Mouse (Mus musculus) testis, postnatal 14 days (tissue): ENCODE results near the gene Gata5.

ENCODE experiments used
- DNase-seq: peaks from one replicate; pipeline ENCODE4 v3.0.0; 2021; ENCODE audit warnings: low spot score

The Gata5 gene

DNA sequence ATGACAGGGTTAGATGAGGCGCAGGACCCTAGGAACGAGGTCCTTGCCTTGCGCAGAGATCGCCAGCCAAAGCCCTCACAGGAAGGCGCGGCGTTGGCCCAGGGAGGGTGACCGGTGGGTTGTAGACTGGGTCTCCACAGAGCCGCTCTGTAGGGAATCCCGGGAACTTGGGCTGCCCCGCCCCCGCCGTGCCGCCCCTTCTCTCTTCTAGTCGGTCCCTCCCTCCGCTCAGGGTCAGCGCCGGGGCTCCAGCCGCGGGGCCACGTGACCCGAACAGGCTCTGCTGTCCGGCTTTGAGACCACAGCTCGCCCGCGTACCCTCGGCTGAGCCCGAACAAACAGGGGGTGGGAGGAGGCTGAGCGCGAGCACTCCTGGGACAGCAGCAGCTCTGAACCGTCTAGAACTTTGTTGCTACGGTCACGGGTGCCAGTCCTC, at the start of gene Gata5:
TSS of gene Gata5 (minus strand) at position 149 of the 436 bp plus-strand sequence.
- DNase-seq: no peak

DNA sequence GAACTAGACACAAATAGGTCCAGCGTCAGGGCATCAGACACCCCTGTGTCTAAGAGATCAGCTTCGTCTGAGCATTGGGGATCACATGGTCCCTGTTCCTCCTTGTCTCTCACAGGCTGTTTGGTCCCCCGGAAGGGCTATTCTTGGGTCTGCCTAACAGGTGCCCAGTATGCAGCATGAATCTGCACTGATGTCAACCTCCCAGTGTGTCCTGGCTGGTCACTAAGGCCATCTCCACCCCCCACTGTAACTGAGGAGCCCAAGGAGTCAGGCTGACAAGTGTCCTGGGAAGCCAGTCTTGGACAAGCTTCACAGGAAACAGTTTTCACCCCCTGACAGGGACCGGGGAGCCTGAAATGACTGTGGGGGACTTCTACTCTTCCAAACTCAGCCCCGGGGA, 42.2 kb upstream of the Gata5 start:
- no peak for DNase-seq

DNA sequence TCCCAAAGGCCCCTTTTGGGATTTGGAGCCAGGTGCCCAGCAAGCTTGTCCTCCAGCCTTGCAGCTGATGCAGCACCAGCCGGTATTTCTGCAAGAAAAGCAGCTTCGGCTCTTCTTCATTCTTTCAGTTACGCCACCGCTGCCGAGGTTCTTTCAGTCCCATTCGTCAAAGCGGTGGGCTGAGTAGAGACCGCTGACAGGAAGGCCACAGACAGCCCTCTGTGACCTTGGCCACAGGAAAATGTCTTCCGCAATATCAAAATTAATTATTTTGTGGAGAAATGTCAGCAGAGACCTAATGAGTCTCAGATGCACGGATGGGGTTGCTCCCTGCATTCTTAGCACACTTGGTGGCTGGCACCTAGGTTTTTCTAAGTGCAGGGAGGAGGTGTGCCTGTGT, 38.8 kb upstream of the Gata5 start:
- DNase-seq: no peak

DNA sequence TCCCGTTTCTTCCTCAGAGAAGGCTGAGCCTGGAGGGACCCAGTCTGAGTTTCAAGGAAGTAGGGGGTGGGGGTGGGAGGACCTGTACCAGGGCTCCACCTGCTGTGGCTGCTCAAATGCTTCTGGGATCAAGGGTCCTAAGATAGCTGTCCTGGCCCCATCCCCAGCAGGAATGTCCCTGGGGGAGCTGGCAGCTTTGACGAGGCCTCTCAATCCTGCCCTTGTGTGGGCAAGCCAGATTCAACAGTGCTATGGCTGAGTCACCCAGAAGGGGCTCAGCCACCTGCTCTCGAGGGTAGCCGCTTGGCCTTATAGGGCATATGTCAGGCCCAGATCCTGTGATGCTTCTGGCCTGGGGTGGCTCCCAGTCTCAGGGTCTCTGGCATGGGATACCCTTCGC, 33.9 kb upstream of the Gata5 start:
- no peak for DNase-seq

- DNase-seq: no peak
Measured at GRCm38 (mm10) chr2:180367350-180367749, 32.9 kb upstream of the Gata5 start.

DNA sequence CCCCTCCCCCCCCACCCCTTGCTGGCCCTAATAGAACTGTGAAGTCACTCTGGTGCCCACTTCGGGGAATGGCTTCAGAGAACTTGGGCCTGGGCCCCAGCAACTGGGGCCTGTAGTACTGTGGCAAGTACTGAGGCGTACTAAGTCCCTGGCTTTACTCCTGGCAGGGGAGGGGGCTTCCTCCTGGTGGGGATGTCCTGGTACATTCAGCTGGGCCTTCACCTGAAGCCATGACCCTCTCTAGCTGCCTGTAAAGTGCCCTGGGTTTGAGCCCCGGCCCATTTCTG, 28.9 kb upstream of the Gata5 start:
- no peak for DNase-seq

DNA sequence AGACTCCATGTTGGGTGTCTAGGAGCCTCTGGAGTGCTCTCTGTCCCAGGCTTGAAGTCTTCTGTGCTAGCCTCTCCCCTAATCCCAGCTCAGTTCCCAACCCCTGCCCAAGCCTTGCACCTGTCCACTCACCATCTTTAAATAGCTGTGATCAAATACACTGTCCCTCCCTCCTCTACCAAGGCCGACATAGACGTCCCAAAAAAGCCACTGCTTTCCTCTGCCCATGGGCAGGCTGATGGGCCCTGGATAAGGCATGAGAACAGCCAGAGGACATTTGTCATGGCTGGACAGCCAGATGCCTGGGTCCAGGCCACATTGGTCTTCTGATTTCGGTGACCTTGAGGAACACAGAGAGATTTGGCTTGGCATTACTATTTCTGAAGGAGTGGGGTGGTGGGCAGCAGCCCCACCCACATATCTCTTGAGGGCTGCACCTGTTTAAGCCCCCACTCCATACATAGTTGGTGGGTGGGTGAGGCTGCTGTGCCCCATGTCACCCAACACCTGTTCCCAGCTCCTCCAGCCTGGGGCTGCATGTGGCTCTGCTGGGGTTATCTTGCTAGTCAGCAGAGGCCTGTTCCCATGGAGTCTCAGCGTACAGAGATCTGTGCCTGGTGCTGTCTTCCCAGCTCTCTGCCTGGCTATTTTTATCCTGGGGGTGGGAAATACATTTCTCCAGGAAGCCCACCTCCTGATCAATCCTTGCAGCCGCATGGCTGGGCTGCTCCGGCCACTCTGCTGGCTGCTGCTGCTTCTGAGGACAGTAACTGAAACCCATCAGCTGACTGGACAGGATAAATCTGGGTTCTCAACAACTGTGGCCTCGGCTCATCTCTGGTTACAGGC, 28.3 kb upstream of the Gata5 start:
- DNase-seq: no peak

DNA sequence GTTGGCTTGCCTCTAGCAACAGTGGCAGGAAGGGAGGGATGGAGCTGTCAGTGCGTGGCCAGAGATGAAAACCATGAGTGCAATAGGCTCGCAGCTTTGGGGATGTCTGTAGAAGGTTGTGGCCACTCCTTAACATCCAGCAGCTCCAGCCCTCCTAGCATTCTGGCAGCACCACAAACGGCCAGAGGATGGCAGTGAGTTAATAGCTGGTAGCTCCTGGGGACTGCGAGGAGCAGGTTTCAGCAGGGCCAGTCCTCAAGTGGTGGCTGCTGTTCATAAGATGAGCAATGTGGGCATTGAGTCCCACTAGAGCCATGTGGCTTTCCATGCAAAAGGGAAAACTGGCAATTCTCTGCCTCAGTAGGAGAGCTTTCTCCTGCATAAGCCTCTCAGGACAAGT, 24.6 kb upstream of the Gata5 start:
- DNase-seq: no peak

DNA sequence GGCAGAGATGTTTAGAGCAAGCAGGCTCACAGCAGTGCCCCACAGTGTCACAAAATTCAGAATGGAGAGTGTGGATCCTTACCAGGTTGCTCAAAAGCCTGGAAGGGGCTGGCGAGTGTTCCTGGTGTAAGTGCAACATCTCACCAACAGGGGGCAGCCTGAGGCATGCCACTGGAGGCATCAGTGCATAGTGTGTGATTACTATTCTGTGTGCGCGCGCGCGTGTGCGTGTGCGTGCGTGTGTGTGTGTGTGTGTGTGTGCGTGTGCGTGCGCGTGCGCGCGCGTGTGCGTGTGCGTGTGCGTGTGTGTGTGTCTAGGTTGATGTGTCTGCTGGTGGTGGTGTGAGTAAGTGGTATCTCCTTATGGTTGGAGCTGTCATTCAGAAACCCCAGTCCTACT, 18.8 kb upstream of the Gata5 start:
- DNase-seq: no peak

DNA sequence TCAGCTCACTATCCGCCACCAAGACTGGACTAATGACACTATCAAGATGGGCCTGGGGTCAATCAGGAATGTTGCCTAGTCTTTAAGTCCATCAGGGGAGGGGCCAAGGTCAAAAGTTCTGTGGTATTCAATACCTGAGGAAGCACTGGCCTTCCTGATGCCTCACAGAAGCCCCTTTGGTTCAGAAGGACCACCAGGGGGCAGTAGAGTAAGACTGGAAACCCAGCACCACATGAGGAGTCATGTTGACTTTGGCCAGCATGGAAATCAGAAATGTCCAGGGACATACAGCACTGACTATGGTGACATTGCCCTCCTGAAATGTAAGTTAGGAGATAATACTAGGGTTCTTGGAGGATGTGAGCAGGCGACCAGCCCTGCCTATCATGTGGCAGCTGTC, 16.2 kb upstream of the Gata5 start:
- no peak for DNase-seq

DNA sequence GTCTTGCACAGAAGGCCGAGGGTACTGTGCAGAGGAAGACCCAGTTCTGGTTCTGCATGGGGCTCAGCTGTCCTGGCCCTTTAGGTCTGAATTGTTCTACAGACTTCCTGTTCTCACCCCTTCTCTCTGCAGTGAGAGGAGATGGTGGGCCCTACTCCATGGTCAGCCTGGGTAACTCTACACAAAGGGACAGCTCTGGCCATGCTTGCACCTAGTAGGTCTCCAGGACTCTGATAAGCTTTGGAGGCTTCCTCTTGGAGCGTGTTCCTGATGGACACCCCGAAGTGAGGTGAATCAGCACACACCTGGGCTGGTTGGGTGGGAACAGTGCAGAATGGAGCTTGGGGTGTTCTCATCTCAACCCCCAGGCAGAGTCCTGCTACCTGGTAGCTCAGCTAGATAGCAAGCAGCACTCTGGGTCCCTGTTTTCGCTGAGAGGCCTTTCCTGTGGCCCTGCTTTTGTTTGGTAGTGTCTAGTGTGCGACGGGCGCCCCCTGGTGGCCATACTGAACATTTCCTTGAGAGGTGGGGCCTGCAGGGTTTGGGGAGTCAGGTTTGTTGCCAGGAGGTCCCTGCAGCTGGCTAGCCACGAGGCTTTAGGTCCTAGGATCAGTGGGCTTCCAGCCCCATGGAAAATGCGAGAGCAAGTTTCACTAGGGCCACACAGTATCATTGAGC, 12.5 kb upstream of the Gata5 start:
- peak; percentile 57 for DNase-seq

GRCm38 (mm10) chr2:180343092-180343491, 8.6 kb upstream of the Gata5 start:
- no peak for DNase-seq

DNA sequence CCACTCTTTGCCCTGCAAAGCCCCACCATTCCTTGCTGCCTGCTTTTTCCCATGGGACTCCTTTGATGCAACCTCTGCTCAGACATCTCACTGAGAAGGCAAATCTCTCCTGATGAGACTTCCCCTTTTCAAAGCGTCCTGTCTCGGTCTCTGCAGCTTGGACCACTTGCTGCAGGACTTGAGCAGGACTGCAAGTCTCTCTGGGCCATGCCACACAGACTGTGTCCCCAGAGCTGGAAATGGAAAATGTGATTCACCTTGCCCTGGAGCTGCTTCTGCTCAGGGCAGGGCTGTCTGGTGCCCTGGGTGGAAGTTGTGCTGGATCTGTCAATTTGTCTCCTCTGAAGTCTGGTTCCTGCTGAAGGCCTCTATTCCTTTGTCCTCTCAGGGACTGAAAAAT, 7.7 kb upstream of the Gata5 start:
- no peak for DNase-seq

GRCm38 (mm10) chr2:180341229-180341628, 6.7 kb upstream of the Gata5 start:
- DNase-seq: no peak

- DNase-seq: no peak
Measured at GRCm38 (mm10) chr2:180339886-180340285, 5.4 kb upstream of the Gata5 start.

DNA sequence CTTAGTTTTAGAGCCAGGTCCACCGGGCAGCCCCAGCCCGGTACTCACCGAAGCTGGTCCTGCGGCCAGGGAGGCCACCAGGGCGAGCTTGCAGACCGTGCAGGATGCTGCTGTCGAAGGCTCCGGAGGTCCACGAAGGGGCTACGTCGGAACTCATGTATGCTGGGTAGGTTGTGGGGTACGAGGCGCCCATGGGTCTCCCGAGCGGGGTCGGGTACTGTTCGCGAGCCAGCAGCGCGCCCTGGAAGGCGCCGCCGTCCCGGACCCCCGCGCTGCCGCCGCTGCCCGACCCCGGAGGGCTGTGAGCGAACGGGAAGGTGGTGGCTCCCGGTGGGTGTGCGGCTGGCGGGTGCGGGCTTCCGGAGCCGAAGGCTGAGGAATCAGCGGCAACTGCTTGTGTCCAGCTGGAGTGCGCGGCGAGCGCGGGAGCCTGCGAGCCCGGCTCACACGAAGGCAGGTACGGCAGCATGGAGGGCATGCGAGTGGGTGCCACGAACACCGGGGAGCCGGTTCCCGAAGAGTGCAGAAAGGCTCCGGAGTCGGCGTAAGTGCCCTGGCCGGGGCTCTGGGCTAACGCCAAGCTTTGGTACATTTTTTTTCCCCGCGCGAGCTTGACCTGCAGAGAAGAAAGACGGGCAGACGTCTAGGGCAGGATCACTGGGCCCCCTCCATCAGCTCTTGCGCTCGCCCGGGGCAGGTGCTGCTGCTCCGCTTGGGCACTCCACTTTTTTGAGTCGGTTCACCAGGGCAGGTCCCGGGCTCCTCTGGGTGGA, 535 bp downstream of the Gata5 start:
- DNase-seq: no peak

GRCm38 (mm10) chr2:180329466-180329865, 5.0 kb downstream of the Gata5 start:
- DNase-seq: no peak

GRCm38 (mm10) chr2:180322674-180323355, 11.7 kb downstream of the Gata5 start:
- DNase-seq: no peak

DNA sequence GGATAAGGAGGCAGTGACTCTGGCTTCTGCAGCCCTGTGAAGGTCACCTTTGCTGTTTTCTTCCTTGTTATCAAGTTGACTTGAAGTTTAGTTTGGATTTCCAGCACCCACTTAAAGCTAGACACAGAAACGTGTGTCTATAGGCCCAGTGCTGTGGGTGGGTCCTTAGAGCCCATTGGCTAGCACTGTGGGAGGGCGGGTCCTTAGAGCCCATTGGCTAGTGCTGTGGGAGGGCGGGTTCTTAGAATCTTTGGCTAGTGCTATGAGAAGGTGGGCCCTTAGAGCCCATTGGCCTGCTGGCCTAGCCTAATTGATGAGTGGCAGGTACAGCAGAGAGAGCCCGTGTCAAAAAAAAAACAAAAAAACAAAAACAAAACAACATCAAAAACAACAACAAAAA, 14.3 kb downstream of the Gata5 start:
- peak; percentile 34 for DNase-seq

DNA sequence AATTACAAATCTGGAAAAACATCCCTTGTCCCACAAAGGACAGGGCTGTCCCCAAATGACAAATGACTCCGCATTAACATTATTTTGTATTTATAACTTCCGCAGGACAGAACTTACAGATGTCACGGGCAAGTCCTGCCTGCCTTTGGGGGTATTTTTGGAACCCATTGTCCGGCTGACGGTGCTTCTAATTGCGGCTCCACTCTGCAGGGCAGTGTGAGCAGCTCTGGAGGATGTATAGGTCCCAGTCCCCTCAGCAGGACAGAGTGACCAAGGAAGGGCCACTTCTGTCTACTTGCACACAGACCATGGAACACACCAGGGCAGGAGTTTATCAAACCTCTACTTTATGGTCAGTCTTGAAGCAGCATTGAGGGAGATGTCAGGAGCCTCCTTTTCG, 16.9 kb downstream of the Gata5 start:
- no peak for DNase-seq

DNA sequence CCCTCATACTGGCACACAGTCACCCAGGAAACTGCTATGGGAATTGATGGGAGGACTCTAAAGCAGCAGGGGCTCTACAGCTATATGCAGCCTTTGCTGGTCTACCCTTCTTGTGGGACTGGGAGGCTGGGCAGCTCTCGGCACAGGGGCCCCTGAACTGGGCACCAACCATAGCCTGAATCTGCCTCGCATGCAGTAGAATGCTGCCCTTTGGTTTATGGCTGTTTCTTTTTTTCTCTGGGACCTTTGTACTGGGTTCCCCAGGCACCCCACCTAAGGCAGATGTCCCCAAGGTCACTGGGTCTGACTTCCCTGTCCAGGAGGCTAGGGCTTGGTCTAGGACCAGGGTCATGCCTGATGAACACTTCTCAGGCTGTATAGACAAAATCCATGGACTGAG, 20.2 kb downstream of the Gata5 start:
- no peak for DNase-seq

GRCm38 (mm10) chr2:180311147-180311546, 23.4 kb downstream of the Gata5 start:
- no peak for DNase-seq
